Mouse (Mus musculus) embryonic fibroblast, embryonic 13.5 days (primary cell): ENCODE measurements around the gene Cage1.

ENCODE experiments used
- CTCF ChIP-seq: IDR thresholded peaks from 2 replicates; pipeline ENCODE4 v1.5.1; 2011; ENCODE audit warnings: mild to moderate bottlenecking, control low read depth, low read length, moderate library complexity, borderline replicate concordance; ENCODE audit not compliant: insufficient read depth
- POLR2A ChIP-seq: IDR thresholded peaks from 2 replicates; pipeline ENCODE4 v1.6.1; 2011; ENCODE audit warnings: low read depth, mild to moderate bottlenecking, control low read depth, low read length, moderate library complexity

GRCm38 (mm10) chr13:38073374-38074307 is 36.8 kb upstream of the Cage1 start:
- no peak for TF ChIP-seq CTCF
- no peak for TF ChIP-seq POLR2A
